Mouse (Mus musculus) urinary bladder, postnatal 0 days (tissue): ENCODE results near the gene Mpst. TPM values are rescaled to one million over a fixed set of nuclear protein-coding genes. Genes with fewer than 3 reads are reported as not detected.

Source experiments
- polyA plus RNA-seq: library from polyadenylated mRNA; unstranded; fragments of >200 nt; fragmentation: Nextera tagmentation; extraction: Ambion mirVana; gene quantifications from 2 replicates; pipeline ENCODE4 v1.2.1, GENCODE M21; 2015

The Mpst gene
- 2.5 and 3.0 TPM in 2 replicates for polyA plus RNA-seq

GRCm38 (mm10) chr15:78406293-78406934 is at the start of gene Mpst:
TSS of gene Mpst (plus strand) at chr15:78406416.

GRCm38 (mm10) chr15:78395478-78395962 is 10.7 kb upstream of the Mpst start, which contains the start of gene Tex33:
TSS of gene Tex33 (minus strand) at chr15:78395912.

DNA sequence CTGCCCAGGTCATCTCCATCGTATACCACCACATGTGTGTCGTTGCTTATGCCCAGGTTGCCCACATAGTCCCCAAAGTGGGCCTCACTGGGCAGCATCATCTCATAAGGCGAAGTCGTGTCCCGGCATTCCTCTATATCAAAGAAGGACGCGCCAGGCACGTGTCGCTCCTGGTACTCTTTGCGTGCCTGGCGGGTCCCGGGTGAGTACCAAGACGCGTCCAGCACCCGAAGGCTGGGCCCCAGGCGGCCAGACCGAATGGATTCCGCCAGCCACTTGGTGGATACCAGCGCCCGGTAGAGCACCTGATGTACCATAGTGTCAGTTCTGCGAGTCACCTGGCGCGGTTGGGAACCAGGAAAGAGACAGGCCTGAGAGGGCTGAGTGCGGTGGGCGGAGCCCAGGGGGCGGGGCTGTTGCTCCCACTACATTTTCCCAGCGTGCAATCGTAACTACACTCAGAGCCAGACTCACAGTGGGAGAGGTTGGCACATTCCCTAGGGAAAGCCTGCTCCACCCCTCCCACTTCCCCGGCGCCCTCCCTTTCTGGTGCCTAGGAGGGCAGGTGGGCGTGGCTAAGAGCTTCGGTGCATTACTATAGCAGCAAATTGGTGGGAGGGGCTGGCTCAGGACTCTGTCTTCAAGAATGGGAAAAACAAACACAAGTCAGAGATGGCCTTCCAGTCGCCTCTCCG is 552 bp upstream of the Mpst start, which contains the start of gene Tst:
Tst (minus strand) TSS at position 391 of the 695 bp plus-strand sequence.

GRCm38 (mm10) chr15:78428391-78429138 is 22.3 kb downstream of the Mpst start, which contains the start of gene Kctd17:
TSS of gene Kctd17 (plus strand) at chr15:78428564.

Other genes with a start within 250 kb of the Mpst start
- 59.6 and 69.9 TPM in 2 replicates for gene Ift27, start 232.3 kb upstream of the Mpst start, polyA plus RNA-seq
- gene Pvalb, start 200.0 kb upstream of the Mpst start, polyA plus RNA-seq: 0.85 and 0.95 TPM in 2 replicates
- gene Ncf4, start 161.6 kb upstream of the Mpst start, polyA plus RNA-seq: 34.8 and 39.4 TPM in 2 replicates
- gene Csf2rb2, start 100.7 kb upstream of the Mpst start, polyA plus RNA-seq: 0.65 and 1.4 TPM in 2 replicates
- 2.3 and 4.9 TPM in 2 replicates for gene Csf2rb, start 80.7 kb upstream of the Mpst start, polyA plus RNA-seq
- not detected in 2 replicates for gene Tex33, start 10.5 kb upstream of the Mpst start, polyA plus RNA-seq
- 17.1 and 22.4 TPM in 2 replicates for gene Tst, start 509 bp upstream of the Mpst start, polyA plus RNA-seq
- 61.5 and 64.3 TPM in 2 replicates for gene Kctd17, start 22.1 kb downstream of the Mpst start, polyA plus RNA-seq
- 0.19 and 0.47 TPM in 2 replicates for gene Tmprss6, start 62.2 kb downstream of the Mpst start, polyA plus RNA-seq
- 0.20 and 0.24 TPM in 2 replicates for gene Il2rb, start 88.9 kb downstream of the Mpst start, polyA plus RNA-seq
- 44.3 and 44.5 TPM in 2 replicates for gene C1qtnf6, start 125.0 kb downstream of the Mpst start, polyA plus RNA-seq
- gene Sstr3, start 138.3 kb downstream of the Mpst start, polyA plus RNA-seq: not detected in 2 replicates
- gene Rac2, start 166.4 kb downstream of the Mpst start, polyA plus RNA-seq: 7.9 and 29.7 TPM in 2 replicates
- gene Cyth4, start 190.6 kb downstream of the Mpst start, polyA plus RNA-seq: 7.8 and 19.8 TPM in 2 replicates